Mouse (Mus musculus): ENCODE measurements around the gene Fam174b. TPM values are rescaled to one million over a fixed set of nuclear protein-coding genes. Genes with fewer than 3 reads are reported as not detected.

The Fam174b gene
- polyA plus RNA-seq, 1 experiment from 2014 or later = 26.7 TPM

DNA sequence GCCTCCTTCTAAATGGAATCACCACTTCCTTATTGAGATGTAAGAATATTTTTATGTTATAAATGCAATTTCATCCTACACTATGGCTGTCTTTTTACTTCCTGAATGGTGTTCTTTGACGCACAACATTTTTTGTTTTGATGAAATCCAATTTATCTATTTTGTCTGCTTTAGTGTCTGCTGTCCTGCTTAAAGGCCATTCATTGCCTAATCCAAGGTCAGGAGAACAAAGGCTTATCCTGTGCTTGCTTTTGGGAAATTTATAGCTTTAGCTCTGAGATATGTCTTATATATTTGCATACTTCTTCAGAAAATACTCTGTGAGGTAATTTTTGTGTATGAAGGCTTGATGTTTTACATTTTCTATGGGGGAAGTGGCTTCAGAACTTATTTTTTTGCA lies 13.5 kb downstream of the Fam174b start:
- H3K4me2 ChIP-seq = no peak overlapping the region
- H3K27me3 ChIP-seq = no peaks in the 10 kb centered on the region
- H3K4me3 ChIP-seq (replicated peaks) = no peak overlapping the region
- H3K36me3 ChIP-seq (replicated peaks) = no peaks in the 10 kb centered on the region
- no peak for ATAC-seq (ENCODE audit: low FRiP score)
- WGBS = 75% methylated on average over 1 of the region's 1 CpGs
- no peak overlapping the region for H3K27ac ChIP-seq
- 0 out of 2 replicates have a peak, but pooled peaks cover 4% of the 10 kb centered on the region for H3K9me3 ChIP-seq
- H3K9ac ChIP-seq = no peak overlapping the region
- no peaks in the 10 kb centered on the region for H3K4me1 ChIP-seq

DNA sequence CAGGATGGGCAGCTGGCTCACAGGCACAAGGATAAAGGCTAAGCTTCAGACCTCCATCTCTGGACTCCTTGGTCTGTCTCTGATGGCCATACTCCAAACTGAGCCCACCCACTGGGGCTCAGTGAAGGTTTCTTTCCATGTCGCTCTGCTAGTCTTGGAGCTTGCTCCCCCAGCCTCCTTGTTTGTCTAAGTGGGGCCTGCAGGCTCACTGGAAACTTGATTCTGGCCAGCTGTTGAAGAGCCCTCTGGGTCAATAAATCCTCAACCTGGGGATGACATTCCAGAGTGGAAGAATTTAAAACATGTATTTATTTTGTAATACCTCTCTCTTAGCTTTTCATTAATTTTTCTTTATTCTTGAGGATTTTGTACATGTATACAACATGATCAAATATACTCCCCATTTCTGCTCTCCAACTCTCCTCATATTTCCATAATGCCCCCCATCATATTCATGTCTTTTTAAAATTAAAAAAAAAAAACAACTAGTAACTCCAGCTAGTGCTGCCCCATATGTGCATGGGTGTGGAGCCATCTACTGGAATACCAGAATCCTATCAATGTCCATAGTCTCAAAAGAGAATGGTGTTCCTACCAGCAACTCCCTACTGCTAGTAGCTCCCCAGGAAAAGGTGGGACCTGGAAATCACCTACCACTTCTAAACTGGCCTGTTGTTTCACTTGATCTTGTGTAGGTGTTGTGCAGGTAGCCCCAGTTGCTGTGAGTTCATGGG lies 15.4 kb downstream of the Fam174b start:
- H3K4me2 ChIP-seq = no peak overlapping the region
- H3K27ac ChIP-seq = no peak overlapping the region
- 0 out of 2 replicates have a peak, but pooled peaks cover 4% of the 10 kb centered on the region for H3K9me3 ChIP-seq
- H3K36me3 ChIP-seq (replicated peaks) = no peaks in the 10 kb centered on the region
- H3K9ac ChIP-seq = no peak overlapping the region
- no peak for ATAC-seq (ENCODE audit: low FRiP score)
- H3K4me1 ChIP-seq = no peaks in the 10 kb centered on the region
- H3K4me3 ChIP-seq (replicated peaks) = no peak overlapping the region
- H3K27me3 ChIP-seq = no peaks in the 10 kb centered on the region
- WGBS = 74% methylated on average over 1 of the region's 1 CpGs

DNA sequence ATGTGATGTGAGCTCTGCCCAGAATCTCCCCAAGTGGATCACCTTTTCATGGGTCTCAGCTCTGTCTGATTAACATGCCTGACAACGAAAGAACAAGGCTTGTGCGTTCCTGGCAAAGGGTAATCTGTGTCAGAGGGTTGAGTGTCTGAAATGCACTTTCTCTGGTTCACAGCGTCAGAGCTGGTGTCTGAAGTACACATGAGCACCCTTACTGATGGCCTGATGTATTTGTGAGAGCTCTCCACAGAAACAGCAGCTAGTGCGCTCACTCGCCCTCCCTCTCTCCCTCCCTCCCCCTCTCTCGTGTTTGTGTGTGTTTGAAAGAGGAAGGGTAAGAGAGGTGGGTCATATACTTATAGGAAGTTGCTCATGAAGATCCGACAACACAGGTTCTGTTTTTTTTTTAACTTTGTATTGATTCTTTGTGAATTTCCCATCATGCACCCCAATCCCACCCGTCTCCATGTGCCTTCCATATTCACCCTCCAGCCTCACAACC lies 21.6 kb downstream of the Fam174b start:
- ATAC-seq (ENCODE audit: low FRiP score) = no peak
- Histone ChIP-seq H3K36me3 (replicated peaks) (no peaks in the 10 kb centered on the region), H3K4me1 (no peaks in the 10 kb centered on the region), H3K9me3 (no peaks in the 10 kb centered on the region), H3K4me2 (no peak overlapping the region), H3K4me3 (replicated peaks) (no peak overlapping the region), H3K27me3 (no peaks in the 10 kb centered on the region), H3K27ac (no peak overlapping the region), H3K9ac (no peak overlapping the region)
- WGBS = 80% methylated on average over 8 of the region's 8 CpGs

DNA sequence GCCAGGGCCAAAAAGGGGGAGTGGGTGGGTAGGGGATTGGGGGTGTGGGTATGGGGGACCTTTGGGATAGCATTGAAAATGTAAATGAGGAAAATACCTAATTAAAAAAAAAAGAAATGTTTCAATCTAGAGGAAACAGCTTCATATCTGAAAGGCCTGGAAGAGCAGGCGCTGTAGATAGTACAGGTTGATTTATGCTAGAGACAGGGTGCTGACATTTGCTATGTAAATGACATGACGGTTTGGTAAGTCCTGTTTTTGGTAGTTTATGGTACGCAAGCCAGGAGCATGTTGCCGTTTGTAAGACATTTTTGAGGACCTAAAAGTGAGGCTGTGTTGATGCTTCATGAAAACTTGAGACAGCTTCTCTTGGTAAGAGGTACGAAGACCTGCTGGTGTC lies 24.6 kb downstream of the Fam174b start:
- H3K4me3 ChIP-seq (replicated peaks) = no peak overlapping the region
- H3K36me3 ChIP-seq (replicated peaks) = no peaks in the 10 kb centered on the region
- H3K9ac ChIP-seq = no peak overlapping the region
- H3K27ac ChIP-seq = no peak overlapping the region
- no peak for ATAC-seq (ENCODE audit: low FRiP score)
- WGBS = 91% methylated on average over 5 of the region's 5 CpGs
- H3K4me1 ChIP-seq = no peaks in the 10 kb centered on the region
- H3K4me2 ChIP-seq = no peak overlapping the region
- H3K27me3 ChIP-seq = no peaks in the 10 kb centered on the region
- H3K9me3 ChIP-seq = no peaks in the 10 kb centered on the region

DNA sequence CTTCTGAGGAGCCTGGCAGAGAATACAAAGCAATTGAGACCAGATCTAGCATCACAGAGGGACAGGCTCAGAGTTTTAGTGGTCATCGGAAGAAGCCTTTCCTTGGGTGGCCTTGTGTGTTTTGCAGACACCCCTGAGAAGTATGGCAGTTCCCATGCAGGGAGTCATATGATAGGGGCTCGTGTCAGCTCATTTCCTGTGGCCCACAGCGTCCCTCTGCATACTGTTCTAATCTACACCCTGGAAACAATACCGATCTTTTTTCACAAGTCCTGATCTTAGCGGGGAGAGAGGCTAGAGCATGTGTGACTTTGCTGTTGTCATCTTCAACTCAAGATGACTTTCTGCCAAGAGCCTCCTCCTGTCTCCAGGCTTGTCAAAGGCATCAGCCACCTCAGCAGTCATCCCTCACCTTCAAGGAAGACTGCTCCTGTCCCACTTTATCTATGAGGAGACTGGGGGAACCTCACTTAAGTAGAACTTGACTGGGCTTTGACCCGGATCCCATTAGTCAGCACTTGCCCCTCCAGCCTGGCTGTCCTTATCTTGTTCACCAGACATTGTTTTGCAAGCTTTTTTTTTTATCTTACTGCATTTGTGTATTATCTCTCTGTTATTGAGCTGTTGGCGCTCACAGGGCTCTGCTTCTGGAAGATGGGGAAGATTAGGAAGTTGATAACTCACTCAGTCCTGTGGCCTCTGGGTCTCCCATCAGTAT lies 25.2 kb downstream of the Fam174b start:
- Histone ChIP-seq H3K4me1 (no peaks in the 10 kb centered on the region), H3K4me2 (no peak overlapping the region), H3K27me3 (no peaks in the 10 kb centered on the region), H3K36me3 (replicated peaks) (no peaks in the 10 kb centered on the region), H3K27ac (no peak overlapping the region), H3K9ac (no peak overlapping the region), H3K4me3 (replicated peaks) (no peak overlapping the region), H3K9me3 (no peaks in the 10 kb centered on the region)
- no peak for ATAC-seq (ENCODE audit: low FRiP score)
- WGBS = 87% methylated on average over 7 of the region's 7 CpGs

DNA sequence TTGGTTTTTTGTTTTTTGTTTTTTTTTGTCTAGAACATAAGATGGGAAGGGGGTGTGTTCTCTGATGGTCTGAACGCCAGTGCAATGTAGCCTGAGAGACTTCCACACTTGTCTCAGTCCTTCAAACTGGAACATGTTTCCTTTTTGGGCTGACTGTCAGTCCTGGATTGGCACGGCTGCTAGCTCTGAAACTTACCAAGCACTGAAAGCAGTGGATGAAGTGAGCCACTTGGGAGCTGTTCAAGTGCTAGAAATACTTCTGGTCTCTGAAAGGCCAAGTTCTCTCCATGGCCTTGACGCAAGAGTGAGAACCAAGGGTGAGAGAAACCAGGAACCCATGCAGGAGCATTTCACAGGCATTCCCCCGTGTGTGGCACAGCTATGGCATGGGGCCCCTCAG lies 29.1 kb downstream of the Fam174b start:
- no peaks in the 10 kb centered on the region for H3K27me3 ChIP-seq
- ATAC-seq (ENCODE audit: low FRiP score) = no peak
- no peaks in the 10 kb centered on the region for H3K9me3 ChIP-seq
- H3K4me1 ChIP-seq = peaks cover 4% of the 10 kb centered on the region; the same call in 1 of the 2 replicates
- 88% methylated on average over 4 of the region's 4 CpGs for WGBS
- no peak overlapping the region for H3K4me3 ChIP-seq (replicated peaks)
- no peaks in the 10 kb centered on the region for H3K36me3 ChIP-seq (replicated peaks)
- H3K9ac ChIP-seq = no peak overlapping the region
- H3K27ac ChIP-seq = no peak overlapping the region
- no peak overlapping the region for H3K4me2 ChIP-seq

DNA sequence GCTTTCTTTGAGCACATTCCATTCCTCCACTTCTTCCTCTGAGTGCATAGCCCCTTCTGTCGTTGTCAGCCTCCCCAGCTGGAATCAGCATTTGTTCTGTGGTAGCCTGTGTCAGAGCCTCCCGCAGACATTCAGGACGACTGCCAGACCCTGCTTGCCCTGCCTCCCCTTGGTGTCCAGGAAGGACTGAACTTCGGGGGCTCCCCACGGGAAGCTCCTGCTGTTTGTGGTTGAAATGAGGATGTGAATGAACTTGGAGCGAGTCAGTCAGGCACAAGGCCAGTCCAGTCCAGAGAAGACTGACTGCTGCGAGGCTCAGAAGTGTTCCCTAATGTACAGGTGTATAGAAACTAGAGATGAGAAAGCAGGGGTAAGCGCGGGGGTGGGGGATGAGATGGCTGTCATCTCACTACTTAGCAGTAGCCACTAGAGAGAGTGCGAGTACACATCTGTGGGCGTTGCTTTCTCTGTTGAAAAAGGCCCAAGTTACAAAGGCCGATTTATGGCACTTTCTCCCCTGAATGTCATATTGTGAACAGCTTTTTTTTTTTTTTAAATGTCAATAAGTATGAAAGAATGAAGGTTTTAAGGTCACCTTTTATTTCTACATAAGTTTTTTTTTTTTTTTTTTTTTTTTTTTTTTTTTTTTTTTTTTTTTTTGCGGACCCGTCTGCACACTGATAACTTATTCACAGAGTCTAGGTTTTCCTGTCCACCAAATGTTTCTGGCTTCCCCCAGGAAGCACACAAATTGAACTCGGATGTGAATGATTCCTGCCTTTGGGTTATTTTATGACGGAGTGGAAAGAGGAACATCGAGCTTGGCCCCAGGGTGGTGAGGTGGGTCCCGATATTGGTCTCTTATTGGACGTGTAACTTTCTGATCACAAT lies 31.5 kb downstream of the Fam174b start:
- Histone ChIP-seq H3K4me3 (replicated peaks) (no peak overlapping the region), H3K9ac (no peak overlapping the region), H3K4me1 (peaks cover 4% of the 10 kb centered on the region; the same call in 1 of the 2 replicates), H3K4me2 (0 out of 2 replicates have a peak overlapping the region, but pooled peaks have one; percentile 8), H3K36me3 (replicated peaks) (no peaks in the 10 kb centered on the region), H3K27ac (no peak overlapping the region), H3K27me3 (no peaks in the 10 kb centered on the region), H3K9me3 (no peaks in the 10 kb centered on the region)
- no peak for ATAC-seq (ENCODE audit: low FRiP score)
- 52% methylated on average over 19 of the region's 19 CpGs for WGBS

DNA sequence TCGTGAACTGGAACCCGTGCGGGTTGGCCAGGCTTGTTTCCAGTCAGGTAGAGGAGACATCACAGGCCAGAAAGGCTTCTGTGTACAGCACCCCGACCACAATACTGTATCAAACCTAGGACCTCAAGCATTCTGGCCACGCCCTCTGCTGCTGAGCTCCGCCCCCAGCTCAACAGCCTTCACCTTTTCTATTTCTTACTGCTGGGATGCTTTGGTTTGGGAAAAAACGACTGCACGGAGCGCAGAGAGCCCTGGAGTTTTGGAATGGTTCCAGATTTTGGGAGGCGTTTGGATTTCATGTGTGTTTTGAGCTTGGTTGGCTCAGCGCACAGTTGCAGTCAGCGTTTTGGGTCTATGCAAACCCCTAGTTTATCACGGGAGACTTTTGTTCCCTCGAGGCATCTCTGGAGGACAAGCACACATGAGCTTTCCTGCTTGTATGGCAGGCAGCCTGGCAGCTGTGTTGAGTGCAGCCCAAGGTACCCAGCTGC lies 32.2 kb downstream of the Fam174b start:
- H3K4me2 ChIP-seq = no peak overlapping the region
- H3K4me1 ChIP-seq = peaks cover 4% of the 10 kb centered on the region; the same call in 1 of the 2 replicates
- WGBS = 76% methylated on average over 14 of the region's 14 CpGs
- H3K36me3 ChIP-seq (replicated peaks) = no peaks in the 10 kb centered on the region
- no peak for ATAC-seq (ENCODE audit: low FRiP score)
- no peak overlapping the region for H3K27ac ChIP-seq
- H3K9me3 ChIP-seq = no peaks in the 10 kb centered on the region
- H3K27me3 ChIP-seq = no peaks in the 10 kb centered on the region
- no peak overlapping the region for H3K9ac ChIP-seq
- H3K4me3 ChIP-seq (replicated peaks) = no peak overlapping the region

DNA sequence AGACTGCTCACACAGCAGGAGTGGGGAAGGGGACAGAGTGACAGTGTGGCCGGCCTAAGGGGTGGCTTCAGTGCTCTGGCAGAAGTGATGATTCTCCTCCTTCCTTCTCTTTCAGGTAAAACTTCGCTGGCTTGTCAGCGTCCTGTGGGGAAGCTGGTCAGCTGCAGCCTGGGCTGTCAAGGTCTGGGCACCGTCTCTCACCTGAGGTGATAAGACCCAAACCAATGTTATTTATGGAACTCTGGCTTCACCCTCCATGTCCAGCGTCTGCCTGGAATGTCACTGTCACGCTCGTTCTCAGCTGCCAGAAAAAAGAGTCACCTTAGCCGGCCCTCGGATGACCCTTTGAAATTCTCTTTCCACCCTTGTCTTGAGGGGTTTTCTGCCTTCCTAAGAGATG lies 34.7 kb downstream of the Fam174b start:
- no peak overlapping the region for H3K9ac ChIP-seq
- H3K4me3 ChIP-seq (replicated peaks) = no peak overlapping the region
- ATAC-seq (ENCODE audit: low FRiP score) = no peak
- H3K27ac ChIP-seq = no peak overlapping the region
- no peaks in the 10 kb centered on the region for H3K36me3 ChIP-seq (replicated peaks)
- WGBS = 87% methylated on average over 9 of the region's 9 CpGs
- H3K9me3 ChIP-seq = no peaks in the 10 kb centered on the region
- peaks cover 4% of the 10 kb centered on the region; the same call in 1 of the 2 replicates for H3K4me1 ChIP-seq
- no peaks in the 10 kb centered on the region for H3K27me3 ChIP-seq
- H3K4me2 ChIP-seq = no peak overlapping the region

DNA sequence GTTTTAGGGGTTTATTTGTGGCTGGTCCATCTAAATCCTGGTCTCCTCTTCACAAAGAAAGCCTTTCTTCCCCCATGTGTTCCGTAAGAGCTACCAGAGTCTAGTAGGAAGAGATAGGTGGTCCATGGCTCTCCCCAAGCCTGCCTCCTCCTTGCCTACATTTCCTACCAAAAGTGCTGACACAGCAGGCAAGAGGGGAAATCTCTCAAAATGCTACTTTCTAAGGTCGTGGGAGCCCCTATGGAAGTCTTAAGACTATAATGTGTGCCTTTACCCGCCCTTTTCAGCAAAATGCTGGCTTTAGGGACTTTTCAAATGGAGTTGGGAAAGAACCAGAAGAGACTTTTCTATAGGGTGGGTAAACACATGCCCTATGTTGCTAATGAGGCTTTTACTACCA lies 37.7 kb downstream of the Fam174b start:
- Histone ChIP-seq H3K4me3 (replicated peaks) (no peak overlapping the region), H3K27me3 (no peaks in the 10 kb centered on the region), H3K4me1 (no peaks in the 10 kb centered on the region), H3K9me3 (no peaks in the 10 kb centered on the region), H3K4me2 (no peak overlapping the region), H3K27ac (no peak overlapping the region), H3K9ac (no peak overlapping the region), H3K36me3 (replicated peaks) (no peaks in the 10 kb centered on the region)
- no peak for ATAC-seq (ENCODE audit: low FRiP score)
- 76% methylated on average over 3 of the region's 3 CpGs for WGBS

DNA sequence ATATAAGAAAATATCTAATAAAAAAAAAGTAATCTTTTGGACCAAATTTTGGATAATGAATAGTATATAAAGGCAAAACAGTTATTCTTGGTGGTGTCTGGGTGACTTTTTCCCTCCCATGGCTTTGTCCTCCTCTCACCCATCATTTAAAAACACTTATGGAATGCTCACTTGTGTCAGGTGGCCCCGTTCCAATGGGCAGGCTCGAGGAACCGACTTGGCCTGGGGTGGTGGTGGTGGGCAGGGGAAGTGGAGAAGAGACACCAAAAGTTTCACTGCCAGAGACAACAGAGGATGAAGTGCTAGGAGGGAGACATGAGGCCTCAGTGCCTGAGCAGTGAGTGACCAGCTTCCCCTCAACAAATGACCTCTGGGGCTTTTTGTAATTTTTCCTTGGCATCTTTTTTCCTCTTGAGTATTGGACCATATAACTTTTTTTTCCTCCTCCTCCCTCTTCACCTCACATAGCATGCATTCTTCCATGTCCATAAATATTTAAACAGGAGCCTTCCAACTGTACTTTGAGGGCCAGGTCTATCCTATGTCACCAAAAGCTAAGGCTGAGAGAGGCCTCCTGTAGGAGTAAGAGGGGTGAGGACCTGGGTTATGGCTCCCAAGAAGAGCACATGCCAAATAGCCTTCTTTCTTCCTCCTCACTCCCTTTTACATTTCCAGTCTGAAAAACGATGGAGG lies 44.8 kb downstream of the Fam174b start:
- H3K4me3 ChIP-seq (replicated peaks) = no peak overlapping the region
- H3K36me3 ChIP-seq (replicated peaks) = no peaks in the 10 kb centered on the region
- no peaks in the 10 kb centered on the region for H3K27me3 ChIP-seq
- no peak overlapping the region for H3K9ac ChIP-seq
- WGBS = 92% methylated on average over 4 of the region's 4 CpGs
- no peak overlapping the region for H3K27ac ChIP-seq
- H3K9me3 ChIP-seq = no peaks in the 10 kb centered on the region
- no peaks in the 10 kb centered on the region for H3K4me1 ChIP-seq
- H3K4me2 ChIP-seq = no peak overlapping the region
- no peak for ATAC-seq (ENCODE audit: low FRiP score)

All from forebrain, embryonic 12.5 days (tissue).